Mouse (Mus musculus): ENCODE data around the gene H2afy.

The H2afy gene

GRCm38 (mm10) chr13:56136200-56136599 lies at the start of gene H2afy:
Gene H2afy (minus strand): TSS chr13:56136361.
- DNase-seq (ENCODE audit: low spot score), result no peak

- DNase-seq (ENCODE audit: low spot score), result no peak
Observed at GRCm38 (mm10) chr13:56183687-56184086, 47.5 kb upstream of the H2afy start.

GRCm38 (mm10) chr13:56181424-56181823 lies 45.3 kb upstream of the H2afy start:
- no peak for DNase-seq (ENCODE audit: low spot score)

GRCm38 (mm10) chr13:56178416-56179035 lies 42.4 kb upstream of the H2afy start, which contains the start of gene Tifab:
Gene Tifab (minus strand): TSS chr13:56178885.
- no peak for DNase-seq (ENCODE audit: low spot score)

GRCm38 (mm10) chr13:56176310-56176709 lies 40.1 kb upstream of the H2afy start:
- DNase-seq (ENCODE audit: low spot score), result no peak

- no peak for DNase-seq (ENCODE audit: low spot score)
Observed at GRCm38 (mm10) chr13:56175848-56176247, 39.7 kb upstream of the H2afy start.

GRCm38 (mm10) chr13:56172901-56173545 lies 36.9 kb upstream of the H2afy start:
- no peak for DNase-seq (ENCODE audit: low spot score)

GRCm38 (mm10) chr13:56172106-56172505 lies 35.9 kb upstream of the H2afy start:
- DNase-seq (ENCODE audit: low spot score), result no peak

- DNase-seq (ENCODE audit: low spot score), result no peak
Observed at GRCm38 (mm10) chr13:56168403-56168781, 32.2 kb upstream of the H2afy start.

- DNase-seq (ENCODE audit: low spot score), result no peak
Observed at GRCm38 (mm10) chr13:56167446-56168402, 31.6 kb upstream of the H2afy start.

GRCm38 (mm10) chr13:56165561-56165960 lies 29.4 kb upstream of the H2afy start:
- no peak for DNase-seq (ENCODE audit: low spot score)

- no peak for DNase-seq (ENCODE audit: low spot score)
Observed at GRCm38 (mm10) chr13:56164372-56164771, 28.2 kb upstream of the H2afy start.

GRCm38 (mm10) chr13:56163751-56164150 lies 27.6 kb upstream of the H2afy start:
- no peak for DNase-seq (ENCODE audit: low spot score)

- DNase-seq (ENCODE audit: low spot score), result no peak
Observed at GRCm38 (mm10) chr13:56162859-56163258, 26.7 kb upstream of the H2afy start.

- no peak for DNase-seq (ENCODE audit: low spot score)
Observed at GRCm38 (mm10) chr13:56159614-56160363, 23.6 kb upstream of the H2afy start.

GRCm38 (mm10) chr13:56159016-56159601 lies 22.9 kb upstream of the H2afy start:
- no peak for DNase-seq (ENCODE audit: low spot score)

GRCm38 (mm10) chr13:56155671-56156070 lies 19.5 kb upstream of the H2afy start:
- no peak for DNase-seq (ENCODE audit: low spot score)

GRCm38 (mm10) chr13:56155048-56155447 lies 18.9 kb upstream of the H2afy start:
- DNase-seq (ENCODE audit: low spot score), result no peak

- no peak for DNase-seq (ENCODE audit: low spot score)
Observed at GRCm38 (mm10) chr13:56152773-56153460, 16.8 kb upstream of the H2afy start.

GRCm38 (mm10) chr13:56151404-56152226 lies 15.5 kb upstream of the H2afy start:
- no peak for DNase-seq (ENCODE audit: low spot score)

All from ovary, postnatal 10 days (tissue).